21 mouse cellular contexts compared by ENCODE assay signal in genomic region chr17:31184269-31184990, GRCm38 (mm10). TPM values are rescaled to one million over a fixed set of nuclear protein-coding genes. Genes with fewer than 3 reads are reported as not detected.
DNase-seq lines count a peak whose midpoint lies in the region; ATAC-seq lines count a peak whose summit lies in the region.
"Had no signal": no experiment of that assay in that cellular context is flagged by ENCODE, and none has a peak within 500 bp of the region (broad histone marks: within the 10 kb centered on the region; RNA-seq: fewer than 3 reads in every experiment).

No protein-coding gene starts in this region.

- peaks cover 6% of the 10 kb centered on the region for H3K4me1 ChIP-seq in lung, embryonic 16.5 days (replicated peaks; ENCODE audit: control insufficient read depth, insufficient read depth, low read length)
- 0 out of 2 replicates have a peak, but pooled peaks cover 6% of the 10 kb centered on the region for H3K4me1 ChIP-seq in stomach, embryonic 16.5 days (ENCODE audit: control insufficient read depth, insufficient read depth, low read length)
- H3K4me1 ChIP-seq: embryonic facial prominence, embryonic 12.5 days; hindbrain, embryonic 15.5 days; limb, embryonic 13.5 days; midbrain, embryonic 12.5 days; neural tube, embryonic 12.5 days had no signal

- peak; percentile 37; the same call in 1 of the 2 replicates for ATAC-seq in lung, embryonic 16.5 days (ENCODE audit: low read depth)
- ATAC-seq in stomach, embryonic 16.5 days (ENCODE audit: insufficient read depth, low FRiP score): peak; percentile 65; the same call in 1 of the 2 replicates

- no peaks in the 10 kb centered on the region for H3K9me3 ChIP-seq in lung, embryonic 16.5 days (ENCODE audit: control insufficient read depth, low read length)
- no peaks in the 10 kb centered on the region for H3K9me3 ChIP-seq in stomach, embryonic 16.5 days (replicated peaks; ENCODE audit: control insufficient read depth, low read length)
- H3K9me3 ChIP-seq: embryonic facial prominence, embryonic 12.5 days; hindbrain, embryonic 15.5 days; limb, embryonic 13.5 days; midbrain, embryonic 12.5 days had no signal

- no peaks in the 10 kb centered on the region for H3K27me3 ChIP-seq in lung, embryonic 16.5 days (ENCODE audit: control insufficient read depth, insufficient read depth, low read depth, low read length)
- H3K27me3 ChIP-seq in stomach, embryonic 16.5 days (ENCODE audit: control insufficient read depth, insufficient read depth, low read length): no peaks in the 10 kb centered on the region
- H3K27me3 ChIP-seq: embryonic facial prominence, embryonic 12.5 days; hindbrain, embryonic 15.5 days; midbrain, embryonic 12.5 days; neural tube, embryonic 12.5 days had no signal

- WGBS in lung, embryonic 16.5 days: 58% methylated on average over 12 of the region's 12 CpGs
- 67% methylated on average over 12 of the region's 12 CpGs for WGBS in stomach, embryonic 16.5 days

- DNase-seq in lung, adult 18-20 months: peak; percentile 52 to 64
- DNase-seq in lung, postnatal 4 days: no peak
- DNase-seq in T-cell, adult 2 months (ENCODE audit: low spot score): peak; percentile 12
- no peak for DNase-seq in heart, postnatal 4 days
- no peak for DNase-seq in layer of hippocampus, adult 18-20 months (ENCODE audit: low spot score in 2 of 2)
- DNase-seq in adipocyte (ENCODE audit: low spot score): no peak
- DNase-seq: lung, embryonic 14.5 days; right cerebral cortex, postnatal 4 days had no signal

- H3K9ac ChIP-seq in lung, embryonic 16.5 days (ENCODE audit: low read length): no peak overlapping the region
- no peak overlapping the region for H3K9ac ChIP-seq in stomach, embryonic 16.5 days (ENCODE audit: low read length)
- H3K9ac ChIP-seq: embryonic facial prominence, embryonic 12.5 days; hindbrain, embryonic 15.5 days; limb, embryonic 13.5 days; lung, embryonic 14.5 days; midbrain, embryonic 12.5 days; neural tube, embryonic 12.5 days had no signal

- no peak overlapping the region for H3K27ac ChIP-seq in lung, embryonic 16.5 days (ENCODE audit: low read length)
- H3K27ac ChIP-seq in stomach, embryonic 16.5 days (ENCODE audit: low read length): peak overlapping the region; percentile 95
- H3K27ac ChIP-seq: embryonic facial prominence, embryonic 12.5 days; hindbrain, embryonic 15.5 days; layer of hippocampus, adult 2 months; limb, embryonic 13.5 days; midbrain, embryonic 12.5 days; neural tube, embryonic 12.5 days had no signal

- H3K36me3 ChIP-seq in lung, embryonic 16.5 days (ENCODE audit: control insufficient read depth, insufficient read depth, low read length): no peaks in the 10 kb centered on the region
- H3K36me3 ChIP-seq in stomach, embryonic 16.5 days (ENCODE audit: control insufficient read depth, insufficient read depth, low read length): no peaks in the 10 kb centered on the region
- H3K36me3 ChIP-seq: embryonic facial prominence, embryonic 12.5 days; G1E; hindbrain, embryonic 15.5 days; limb, embryonic 13.5 days; midbrain, embryonic 12.5 days; neural tube, embryonic 12.5 days had no signal

- H3K4me2 ChIP-seq in lung, embryonic 16.5 days (ENCODE audit: low read depth, low read length): no peak overlapping the region
- H3K4me2 ChIP-seq in stomach, embryonic 16.5 days (ENCODE audit: low read depth, low read length): peak overlapping the region; percentile 17; the same call in 1 of the 2 replicates
- H3K4me2 ChIP-seq: embryonic facial prominence, embryonic 12.5 days; hindbrain, embryonic 15.5 days; limb, embryonic 13.5 days; lung, embryonic 14.5 days; midbrain, embryonic 12.5 days; neural tube, embryonic 12.5 days had no signal

- no peak overlapping the region for H3K4me3 ChIP-seq in lung, embryonic 16.5 days (ENCODE audit: low read length)
- no peak overlapping the region for H3K4me3 ChIP-seq in stomach, embryonic 16.5 days (replicated peaks; ENCODE audit: low read length)
- H3K4me3 ChIP-seq: embryonic facial prominence, embryonic 12.5 days; hindbrain, embryonic 15.5 days; layer of hippocampus, adult 2 months; limb, embryonic 13.5 days; midbrain, embryonic 12.5 days; neural tube, embryonic 12.5 days had no signal

RNA-seq across cellular contexts. Expression of gene Tmprss3, which starts 14.3 kb away (rescaled TPM):
- polyA plus RNA-seq in lung, embryonic 16.5 days (2015; fragmentation: Nextera tagmentation; extraction: Ambion mirVana): not detected in 2 replicates
- 0.39 and 0.89 TPM in 2 replicates for polyA plus RNA-seq in stomach, embryonic 16.5 days (2015; fragmentation: Nextera tagmentation; extraction: Ambion mirVana)
- total RNA-seq in heart, postnatal 4 days (2021): not detected
- not detected for total RNA-seq in layer of hippocampus, adult 18-20 months (2021)
- total RNA-seq: G1E; layer of hippocampus, adult 2 months had no signal
- polyA plus RNA-seq: G1E; heart, postnatal 0 days; hindbrain, embryonic 15.5 days; limb, embryonic 13.5 days; lung, embryonic 14.5 days; midbrain, embryonic 12.5 days; neural tube, embryonic 12.5 days had no signal

RNA-seq across cellular contexts. Expression of gene Tff1, which starts 19.4 kb away (rescaled TPM):
- polyA plus RNA-seq in lung, embryonic 16.5 days (2015; fragmentation: Nextera tagmentation; extraction: Ambion mirVana): not detected in 2 replicates
- polyA plus RNA-seq in stomach, embryonic 16.5 days (2015; fragmentation: Nextera tagmentation; extraction: Ambion mirVana): 263 and 418 TPM in 2 replicates
- not detected for total RNA-seq in heart, postnatal 4 days (2021)
- not detected for total RNA-seq in layer of hippocampus, adult 18-20 months (2021)
- total RNA-seq: adrenal gland, postnatal 4 days; G1E; granulocyte monocyte progenitor cell, adult 5-6 weeks; layer of hippocampus, adult 2 months; left cerebral cortex, adult 8-10 months had no signal
- polyA plus RNA-seq: embryonic facial prominence, embryonic 12.5 days; G1E; heart, postnatal 0 days; hindbrain, embryonic 15.5 days; limb, embryonic 13.5 days; lung, embryonic 14.5 days; midbrain, embryonic 12.5 days; neural tube, embryonic 12.5 days had no signal

RNA-seq across cellular contexts. Expression of gene Ubash3a, which starts 23.2 kb away (rescaled TPM):
- 0.90 and 1.6 TPM in 2 replicates for polyA plus RNA-seq in lung, embryonic 16.5 days (2015; fragmentation: Nextera tagmentation; extraction: Ambion mirVana)
- polyA plus RNA-seq in stomach, embryonic 16.5 days (2015; fragmentation: Nextera tagmentation; extraction: Ambion mirVana): 1.1 and 1.4 TPM in 2 replicates
- total RNA-seq in heart, postnatal 4 days (2021): under 1 TPM; 0.12 to 0.23 TPM
- 1 to 10 TPM in 1 of 2 experiments, under 1 TPM in 1; 0.43 to 1.6 TPM for total RNA-seq in layer of hippocampus, adult 18-20 months (2021)
- total RNA-seq: left cerebral cortex, adult 8-10 months had no signal
- polyA plus RNA-seq: G1E; hindbrain, embryonic 15.5 days had no signal

RNA-seq across cellular contexts. Expression of gene Tff2, which starts 40.3 kb away (rescaled TPM):
- 0.46 TPM in 1 of 2 replicates, not detected in the other for polyA plus RNA-seq in lung, embryonic 16.5 days (2015; fragmentation: Nextera tagmentation; extraction: Ambion mirVana)
- 99.1 and 132 TPM in 2 replicates for polyA plus RNA-seq in stomach, embryonic 16.5 days (2015; fragmentation: Nextera tagmentation; extraction: Ambion mirVana)
- not detected for total RNA-seq in heart, postnatal 4 days (2021)
- total RNA-seq in layer of hippocampus, adult 18-20 months (2021): not detected
- total RNA-seq: G1E; granulocyte monocyte progenitor cell, adult 5-6 weeks; layer of hippocampus, adult 2 months; left cerebral cortex, adult 8-10 months had no signal
- polyA plus RNA-seq: embryonic facial prominence, embryonic 12.5 days; G1E; heart, postnatal 0 days; hindbrain, embryonic 15.5 days; limb, embryonic 13.5 days; lung, embryonic 14.5 days; midbrain, embryonic 12.5 days; neural tube, embryonic 12.5 days had no signal

RNA-seq across cellular contexts. Expression of gene Tff3, which starts 55.0 kb away (rescaled TPM):
- 0.58 and 1.6 TPM in 2 replicates for polyA plus RNA-seq in lung, embryonic 16.5 days (2015; fragmentation: Nextera tagmentation; extraction: Ambion mirVana)
- 109 and 128 TPM in 2 replicates for polyA plus RNA-seq in stomach, embryonic 16.5 days (2015; fragmentation: Nextera tagmentation; extraction: Ambion mirVana)
- not detected for total RNA-seq in heart, postnatal 4 days (2021)
- not detected for total RNA-seq in layer of hippocampus, adult 18-20 months (2021)
- total RNA-seq: adrenal gland, postnatal 4 days; G1E; granulocyte monocyte progenitor cell, adult 5-6 weeks; layer of hippocampus, adult 2 months; left cerebral cortex, adult 8-10 months had no signal
- polyA plus RNA-seq: embryonic facial prominence, embryonic 12.5 days; G1E; heart, postnatal 0 days; limb, embryonic 13.5 days; lung, embryonic 14.5 days had no signal

Comparison
In these comparisons a context has a peak if more than half of its experiments do, and no peak if none do; other contexts are left out.
1. DNase-seq: peak in lung, adult 18-20 months (2 of 2) and T-cell, adult 2 months (single experiment); none in lung, postnatal 4 days (0 of 2), heart, postnatal 4 days (single experiment), layer of hippocampus, adult 18-20 months (0 of 2) and adipocyte (single experiment).